Mouse (Mus musculus) right cerebral cortex, postnatal 14 days (tissue): ENCODE results near the gene Tsga10ip.
"Not testable (repeated sequence)": the region's sequence is repeated elsewhere in the genome, so short reads cannot be mapped to it uniquely, and the experiment has no call there.

Experiments
- DNase-seq: peaks from one replicate; pipeline ENCODE4 v3.0.0; 2022

Tsga10ip gene

GRCm38 (mm10) chr19:5388011-5388441, 14.3 kb downstream of the Tsga10ip start:
- DNase-seq = peak; percentile 32

- DNase-seq = no peak
Observed at GRCm38 (mm10) chr19:5384715-5385114, 17.6 kb downstream of the Tsga10ip start.

GRCm38 (mm10) chr19:5383326-5383725, 19.0 kb downstream of the Tsga10ip start:
- no peak for DNase-seq

- DNase-seq = no peak
Observed at GRCm38 (mm10) chr19:5377446-5377845, 24.9 kb downstream of the Tsga10ip start.

- DNase-seq = no peak
Observed at GRCm38 (mm10) chr19:5374748-5375147, 27.6 kb downstream of the Tsga10ip start.

- DNase-seq = no peak
Observed at GRCm38 (mm10) chr19:5374177-5374576, 28.1 kb downstream of the Tsga10ip start.

- DNase-seq = no peak
Observed at GRCm38 (mm10) chr19:5372724-5373123, 29.6 kb downstream of the Tsga10ip start.

- no peak for DNase-seq
Observed at GRCm38 (mm10) chr19:5370932-5371331, 31.4 kb downstream of the Tsga10ip start.

- DNase-seq = no peak
Observed at GRCm38 (mm10) chr19:5367455-5367854, 34.9 kb downstream of the Tsga10ip start.

GRCm38 (mm10) chr19:5367053-5367359, 35.3 kb downstream of the Tsga10ip start, which contains the start of gene Banf1:
Gene Banf1 (minus strand): TSS chr19:5367168.
- no peak for DNase-seq

- peak; percentile 91 for DNase-seq
Observed at GRCm38 (mm10) chr19:5366175-5367052, 35.9 kb downstream of the Tsga10ip start, which contains the start of gene Eif1ad. Gene Eif1ad (plus strand): TSS chr19:5366741.

- no peak for DNase-seq
Observed at GRCm38 (mm10) chr19:5365751-5366150, 36.6 kb downstream of the Tsga10ip start.

- DNase-seq = no peak
Observed at GRCm38 (mm10) chr19:5364124-5364523, 38.2 kb downstream of the Tsga10ip start.

- DNase-seq = no peak
Observed at GRCm38 (mm10) chr19:5362186-5362585, 40.1 kb downstream of the Tsga10ip start.

- DNase-seq = no peak
Observed at GRCm38 (mm10) chr19:5356080-5356479, 46.2 kb downstream of the Tsga10ip start.

- DNase-seq = no peak
Observed at GRCm38 (mm10) chr19:5353609-5354008, 48.7 kb downstream of the Tsga10ip start.

- DNase-seq = not testable (repeated sequence)
Observed at GRCm38 (mm10) chr19:5349502-5349873, 52.8 kb downstream of the Tsga10ip start, which contains the start of gene Cst6. Gene Cst6 (minus strand): TSS chr19:5349574.

GRCm38 (mm10) chr19:5348526-5349501, 53.5 kb downstream of the Tsga10ip start:
- DNase-seq = peak; percentile 24

GRCm38 (mm10) chr19:5348064-5348463, 54.3 kb downstream of the Tsga10ip start:
- DNase-seq = no peak

- no peak for DNase-seq
Observed at GRCm38 (mm10) chr19:5345297-5346131, 56.8 kb downstream of the Tsga10ip start.

- DNase-seq = no peak
Observed at GRCm38 (mm10) chr19:5341360-5341759, 61.0 kb downstream of the Tsga10ip start.
